Mouse (Mus musculus) layer of hippocampus, adult 9-11 months (tissue): ENCODE data around the gene Tnip1.

ENCODE experiments used
- DNase-seq: peaks from one replicate; pipeline ENCODE4 v3.0.0; 2022

Gene Tnip1

GRCm38 (mm10) chr11:54869318-54869717 lies 93.4 kb downstream of the Tnip1 start:
- DNase-seq = no peak

GRCm38 (mm10) chr11:54868445-54868844 lies 94.3 kb downstream of the Tnip1 start:
- DNase-seq = no peak

GRCm38 (mm10) chr11:54867903-54868434 lies 94.7 kb downstream of the Tnip1 start:
- DNase-seq = no peak

GRCm38 (mm10) chr11:54867049-54867385 lies 95.7 kb downstream of the Tnip1 start:
- no peak for DNase-seq

DNA sequence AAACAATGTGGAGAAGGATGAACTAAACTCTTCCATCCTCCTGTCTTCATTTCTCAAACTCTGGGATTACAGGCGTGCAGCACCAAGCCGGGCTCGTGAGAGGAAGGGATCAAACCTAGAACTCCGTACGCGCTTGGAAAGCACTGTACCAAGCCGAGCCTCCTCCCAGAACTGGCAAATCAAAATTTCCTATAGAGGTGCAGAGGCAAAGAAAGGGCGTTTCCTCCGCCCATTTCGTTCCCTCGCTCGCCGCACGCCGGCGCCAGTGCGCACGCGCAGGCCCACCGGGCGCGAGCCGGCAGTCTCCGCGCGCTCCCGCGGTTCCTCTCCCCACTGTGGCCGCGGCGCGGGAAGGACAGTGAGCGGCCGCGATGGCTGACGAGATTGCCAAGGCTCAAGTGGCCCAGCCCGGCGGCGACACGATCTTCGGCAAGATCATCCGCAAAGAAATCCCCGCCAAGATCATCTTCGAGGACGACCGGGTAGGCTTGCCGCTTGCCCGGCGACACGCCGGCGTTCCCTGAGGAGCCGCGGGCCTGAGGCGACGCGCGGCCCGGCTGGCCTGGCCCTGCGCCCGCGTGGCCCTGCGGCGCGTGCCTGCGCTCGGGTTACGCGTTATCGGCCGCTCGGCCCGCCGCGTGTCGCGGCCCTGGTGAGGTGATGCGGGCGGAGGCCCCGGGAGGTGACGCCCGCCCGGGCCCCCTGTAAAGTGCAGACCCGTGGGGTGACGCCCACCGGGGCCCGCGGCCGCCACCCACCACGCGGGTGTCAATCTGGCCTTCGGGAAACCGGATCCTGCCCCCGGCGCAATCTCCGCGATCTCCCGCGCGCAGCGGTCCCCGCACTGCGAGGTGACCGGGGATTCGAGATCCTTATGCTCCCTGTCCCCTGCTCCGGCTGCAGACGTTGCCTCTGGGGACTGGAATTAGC lies 96.3 kb downstream of the Tnip1 start, which contains the start of gene Hint1:
TSS of gene Hint1 (plus strand) at position 265 of the 930 bp plus-strand sequence.
- peak; percentile 92 for DNase-seq

DNA sequence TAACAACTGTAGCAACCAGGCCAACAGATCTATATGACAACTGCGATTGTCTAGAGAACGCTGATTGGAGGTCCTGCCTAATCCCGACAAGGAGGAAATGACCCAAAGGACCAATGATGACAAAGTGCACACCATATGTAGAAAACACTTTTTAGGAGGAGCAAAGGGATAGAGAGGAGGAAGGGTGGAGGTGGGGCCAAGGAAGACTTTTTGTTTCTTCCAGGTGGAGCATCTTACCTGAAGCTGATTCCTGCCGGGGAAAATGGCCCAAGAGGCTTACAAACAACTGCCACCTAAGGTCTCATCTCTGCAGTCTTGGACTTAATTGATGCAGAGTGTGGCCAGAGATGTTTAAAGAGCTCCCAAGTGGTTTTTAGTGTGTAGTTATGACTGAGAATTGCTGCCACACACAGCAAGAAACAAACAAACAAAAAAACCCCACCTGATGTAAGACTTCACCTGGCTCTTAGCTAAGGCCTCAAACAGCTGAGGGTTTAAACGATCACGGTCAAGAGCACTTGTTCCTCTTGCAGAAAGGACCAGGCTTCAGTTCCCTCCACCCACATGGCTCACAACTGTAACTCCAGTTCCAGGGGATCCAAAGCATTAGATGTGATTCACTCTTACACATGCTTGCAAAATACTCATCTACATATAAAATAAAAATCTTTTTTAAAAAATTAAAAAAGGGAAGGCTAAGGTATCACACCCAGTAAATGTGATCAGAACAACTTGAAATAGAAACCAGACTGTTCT lies 97.2 kb downstream of the Tnip1 start:
- no peak for DNase-seq

GRCm38 (mm10) chr11:54862621-54863520 lies 99.8 kb downstream of the Tnip1 start:
- DNase-seq = peak; percentile 37

DNA sequence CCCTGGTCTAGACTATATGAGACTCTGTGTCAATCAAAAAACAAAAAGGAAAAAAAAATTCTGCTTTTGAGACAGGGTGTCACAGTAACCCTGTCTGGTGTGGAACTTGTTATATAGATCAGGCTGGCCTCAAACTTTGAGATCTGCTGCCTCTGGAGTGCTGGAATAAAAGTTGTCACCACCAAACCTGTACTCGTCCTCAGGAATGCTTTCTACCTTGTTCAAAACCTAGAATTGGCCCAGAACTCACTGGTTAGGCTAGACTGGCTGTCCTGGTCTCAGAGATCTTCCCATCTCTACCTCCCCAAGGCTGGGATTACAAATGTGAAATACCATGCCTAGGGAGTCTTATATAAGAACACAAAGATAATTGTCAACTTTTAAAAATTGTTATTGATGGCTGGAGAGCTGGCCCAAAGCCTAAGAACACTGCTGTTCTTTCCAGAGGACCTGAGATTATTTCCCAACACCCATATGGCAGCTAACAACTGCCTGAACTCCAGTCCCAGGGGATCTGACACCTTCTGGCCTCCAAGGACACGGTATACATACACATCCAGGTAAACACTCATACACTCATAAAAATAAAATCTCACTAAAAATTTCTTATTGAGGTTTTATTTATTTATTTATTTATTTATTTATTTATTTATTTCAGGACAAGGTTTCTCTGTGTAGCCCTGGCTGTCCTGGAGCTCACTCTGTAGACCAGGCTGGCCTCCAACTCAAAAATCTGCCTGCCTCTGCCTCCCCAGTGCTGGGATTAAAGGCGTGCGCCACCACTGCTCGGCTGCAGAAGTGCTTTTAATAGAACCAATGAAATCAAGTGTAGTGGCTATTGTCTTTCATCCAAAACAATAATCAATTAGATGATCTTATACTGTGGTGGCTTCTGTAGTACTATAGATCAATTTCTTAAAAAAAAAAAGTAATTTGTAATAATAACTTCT lies 101.0 kb downstream of the Tnip1 start:
- DNase-seq = no peak
